Mouse (Mus musculus) ES-E14 (cell line): ENCODE data around the gene Insig1.

Source experiments
- MAFK ChIP-seq: IDR thresholded peaks from 2 replicates; pipeline ENCODE4 v1.6.1; 2014; ENCODE audit warnings: mild to moderate bottlenecking, low read depth, low read length, inconsistent platforms; ENCODE audit not compliant: insufficient read depth
- ZC3H11A ChIP-seq: IDR thresholded peaks from 2 replicates; pipeline ENCODE4 v1.6.1; 2012; ENCODE audit warnings: low read depth, mild to moderate bottlenecking, inconsistent platforms, low read length, borderline replicate concordance
- ZNF384 ChIP-seq: IDR thresholded peaks from 2 replicates; pipeline ENCODE4 v1.6.1; 2012; ENCODE audit warnings: low read depth, low read length, inconsistent platforms

- TF ChIP-seq ZC3H11A (no peak), ZNF384 (no peak), MAFK (no peak)
These were observed 11.6 kb downstream of the Insig1 start for GRCm38 (mm10) chr5:28082796-28083195.
